Mouse (Mus musculus): ENCODE measurements around the gene Pgbd5.

GRCm38 (mm10) chr8:124391191-124391590, 48.3 kb downstream of the Pgbd5 start:
- TF ChIP-seq CTCF (conservative IDR thresholded peaks at IDR 0.05 in 1 of 2, IDR thresholded peaks at IDR 0.05 in 1 of 2; ENCODE audit: low read depth in 2 of 2, low read length in 2 of 2) (no peak), PAX5 (IDR thresholded peaks at IDR 0.05; ENCODE audit: low read length) (no peak), MAFK (IDR thresholded peaks at IDR 0.05; ENCODE audit: insufficient replicate concordance, low read length) (no peak), RCOR1 (conservative IDR thresholded peaks at IDR 0.05; ENCODE audit: low read depth, low read length) (no peak), MAX (IDR thresholded peaks at IDR 0.05; ENCODE audit: low read length) (no peak), POLR2A (IDR thresholded peaks at IDR 0.05; ENCODE audit: low read depth, low read length) (no peak), SMC3 (IDR thresholded peaks at IDR 0.05; ENCODE audit: low read depth, low read length) (no peak), EP300 (IDR thresholded peaks at IDR 0.05; ENCODE audit: low read length) (no peak), POLR2AphosphoS2 (IDR thresholded peaks at IDR 0.05; ENCODE audit: low read depth, low read length) (no peak), BHLHE40 (IDR thresholded peaks at IDR 0.05; ENCODE audit: low read depth, low read length) (no peak), HCFC1 (IDR thresholded peaks at IDR 0.05; ENCODE audit: low read depth, low read length) (no peak), USF2 (conservative IDR thresholded peaks at IDR 0.05; ENCODE audit: low read depth, low read length) (no peak), USF1 (IDR thresholded peaks at IDR 0.05; ENCODE audit: low read depth, low read length) (no peak), TCF12 (IDR thresholded peaks at IDR 0.05; ENCODE audit: low read depth, low read length) (no peak)

Data from CH12.LX (cell line).